Mouse (Mus musculus): ENCODE measurements around the gene Defb43.

DNA sequence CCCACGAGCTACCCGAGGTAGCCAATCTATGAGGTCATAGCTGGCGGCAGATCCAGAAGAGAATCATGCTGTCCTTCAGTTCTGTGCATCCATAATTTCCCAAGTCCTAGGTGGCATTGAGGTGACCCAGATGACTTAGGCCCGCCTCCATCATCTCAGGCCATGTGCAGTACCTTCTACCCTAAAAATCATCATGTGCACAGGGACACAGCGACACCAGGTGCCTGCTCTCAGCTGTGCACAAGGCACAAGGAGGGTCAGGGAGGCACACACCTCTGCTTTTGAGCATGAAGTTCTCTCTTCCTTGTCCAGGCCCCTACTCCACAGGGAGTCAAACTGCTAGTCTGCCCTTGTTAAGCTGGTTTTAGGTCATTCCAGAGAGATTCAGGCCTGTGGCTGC is 46.2 kb upstream of the Defb43 start:
- no peak for TF ChIP-seq POLR2A (IDR thresholded peaks at IDR 0.05; ENCODE audit: extremely low read depth, insufficient read depth, low read length)
- TF ChIP-seq CTCF (IDR thresholded peaks at IDR 0.05; ENCODE audit: extremely low read depth, insufficient read depth, low read length): no peak
